Mouse (Mus musculus) left cerebral cortex, adult 9 months (tissue): ENCODE measurements around the gene Lhx1.
A peak's percentile ranks its signal among the peaks of the same experiment; 100 is the strongest.

Experiments used
- DNase-seq, 2 experiments: peaks; one replicate each; pipeline ENCODE4 v3.0.0; 2022; ENCODE audit warnings: low spot score in 2 of 2

Lhx1 gene

GRCm38 (mm10) chr11:84526451-84526850, 1.1 kb upstream of the Lhx1 start:
- no peak for DNase-seq

DNA sequence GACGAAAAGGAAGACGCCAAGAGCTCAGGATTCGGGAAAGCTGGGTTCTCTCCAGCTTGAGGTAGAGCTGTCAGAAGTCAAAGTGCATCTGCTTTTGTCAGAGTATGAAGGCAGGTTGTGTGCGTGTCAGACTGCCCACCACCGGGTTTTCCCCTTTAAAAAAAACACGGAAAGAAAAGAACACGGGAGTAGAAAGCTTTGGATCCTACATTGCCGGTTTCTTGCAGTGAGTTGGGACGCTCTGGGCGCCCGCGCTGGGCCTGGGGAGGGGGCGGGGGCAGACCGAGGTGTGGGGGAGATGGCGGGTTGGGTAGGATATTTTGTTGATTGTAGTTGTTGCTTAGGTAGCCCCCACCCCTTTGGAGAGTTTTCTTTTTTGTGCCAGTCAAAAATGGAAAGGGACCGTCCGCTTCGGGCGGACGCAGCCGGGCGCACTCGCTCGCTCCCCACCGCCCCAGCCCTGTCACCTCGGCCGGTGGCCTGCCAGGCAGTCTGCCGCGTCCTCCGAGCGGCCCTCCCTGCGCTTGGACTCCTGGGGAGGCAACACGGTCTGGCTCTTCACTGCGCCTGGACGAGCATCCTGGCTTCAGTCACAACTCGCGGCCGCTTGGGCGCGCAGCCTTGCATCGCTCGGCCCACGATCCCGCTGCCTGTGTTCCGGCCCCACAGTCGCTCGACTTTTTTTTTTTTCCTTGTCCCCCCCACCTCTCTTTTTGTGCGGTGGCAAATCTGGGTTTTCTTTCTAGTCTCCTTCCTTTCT, 644 bp downstream of the Lhx1 start:
- no peak for DNase-seq

DNA sequence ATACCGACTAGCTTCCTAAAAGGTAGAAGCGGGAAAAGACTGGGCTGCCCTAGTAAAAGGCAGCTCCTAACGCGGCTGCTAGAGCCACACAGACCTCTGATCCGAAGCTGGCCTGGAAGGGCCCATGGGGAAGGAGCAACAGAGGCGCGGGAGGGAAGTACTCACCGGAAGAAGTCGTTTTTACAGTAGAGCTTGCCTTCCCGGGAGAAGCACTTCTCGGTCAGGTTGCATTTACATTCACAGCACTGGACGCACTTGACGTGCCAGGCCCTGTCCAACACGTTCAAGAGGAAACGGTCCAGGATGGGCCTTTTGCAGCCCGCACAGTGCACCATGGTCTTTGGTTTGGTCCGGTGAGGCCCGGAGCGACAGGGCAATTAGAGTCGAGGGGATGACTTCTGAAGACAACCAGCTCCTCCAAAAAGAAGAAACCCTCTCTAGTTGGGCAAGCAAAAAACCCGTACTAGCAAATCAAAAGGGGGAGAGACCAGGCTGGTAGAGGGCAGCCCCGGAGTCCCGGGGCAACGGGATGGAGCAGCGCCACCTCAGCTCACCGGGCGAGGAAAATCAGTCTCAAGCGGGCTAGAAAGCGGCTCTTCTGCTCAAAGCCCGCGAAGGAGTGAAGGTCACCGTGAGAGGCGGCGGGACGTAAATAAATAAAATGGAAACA, 1.4 kb downstream of the Lhx1 start:
- no peak for DNase-seq

DNA sequence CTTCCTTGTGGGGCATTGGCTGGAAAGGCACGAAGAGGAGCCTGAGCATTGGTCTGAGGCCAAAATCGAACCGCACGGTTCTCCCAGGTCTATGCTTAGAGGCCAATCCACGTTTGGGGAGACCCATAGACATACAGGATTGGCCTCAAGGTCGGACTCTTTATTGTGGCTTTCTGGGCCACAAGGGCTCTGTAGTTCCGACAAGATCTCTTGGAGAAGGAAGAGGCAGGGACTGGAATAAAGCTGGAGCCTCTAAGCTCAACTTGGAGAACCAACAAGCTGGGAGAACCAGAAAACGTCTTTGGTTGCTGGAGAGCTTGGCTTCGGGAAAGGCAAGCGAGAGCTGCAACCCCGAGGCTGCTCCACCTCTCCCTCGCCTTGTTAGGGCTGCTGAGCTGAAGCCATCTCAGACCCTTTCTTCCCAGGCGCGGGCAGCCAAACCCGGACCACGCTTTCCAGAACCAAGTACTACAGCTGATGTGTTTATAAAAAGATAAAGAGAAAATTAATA, 2.0 kb downstream of the Lhx1 start:
- no peak for DNase-seq

GRCm38 (mm10) chr11:84522577-84523320, 2.6 kb downstream of the Lhx1 start:
- DNase-seq = no peak

- no peak for DNase-seq
Observed at GRCm38 (mm10) chr11:84521751-84522299, 3.5 kb downstream of the Lhx1 start.

GRCm38 (mm10) chr11:84521071-84521390, 4.3 kb downstream of the Lhx1 start:
- DNase-seq = no peak

GRCm38 (mm10) chr11:84520269-84521070, 4.9 kb downstream of the Lhx1 start:
- no peak for DNase-seq

DNA sequence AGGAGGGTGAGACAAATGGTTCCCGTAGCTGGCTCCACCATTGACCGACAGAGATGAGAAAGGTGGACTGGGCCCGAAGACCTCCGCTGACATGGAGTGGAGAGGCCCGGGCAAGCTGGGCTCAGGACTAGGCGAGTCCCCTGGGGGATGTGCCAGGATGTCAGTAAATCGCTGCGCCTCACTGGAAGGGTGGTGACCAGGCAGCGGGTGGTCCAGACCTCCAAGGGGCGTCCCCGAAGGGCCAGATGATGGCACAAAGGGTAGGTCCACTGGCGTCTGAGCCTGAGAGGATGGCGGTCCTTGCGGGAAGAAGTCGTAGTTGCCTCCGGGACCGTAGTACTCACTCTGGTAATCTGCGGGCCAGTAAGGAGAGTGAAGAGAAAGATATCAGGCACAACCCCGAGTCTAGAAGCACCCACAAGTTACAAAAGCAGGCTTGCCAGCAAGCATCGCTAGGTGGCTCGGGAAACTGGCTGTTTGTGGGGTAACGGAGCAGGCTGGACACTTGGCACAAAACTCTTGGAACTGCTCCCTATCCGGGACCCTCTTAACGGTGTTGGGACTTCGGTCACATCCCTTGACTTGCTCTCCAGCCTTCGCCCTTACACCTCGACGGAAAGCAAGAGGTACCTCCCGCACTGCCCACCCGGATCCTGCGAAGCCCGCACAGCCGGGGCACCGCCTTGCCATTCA, 5.6 kb downstream of the Lhx1 start:
- no peak for DNase-seq

DNA sequence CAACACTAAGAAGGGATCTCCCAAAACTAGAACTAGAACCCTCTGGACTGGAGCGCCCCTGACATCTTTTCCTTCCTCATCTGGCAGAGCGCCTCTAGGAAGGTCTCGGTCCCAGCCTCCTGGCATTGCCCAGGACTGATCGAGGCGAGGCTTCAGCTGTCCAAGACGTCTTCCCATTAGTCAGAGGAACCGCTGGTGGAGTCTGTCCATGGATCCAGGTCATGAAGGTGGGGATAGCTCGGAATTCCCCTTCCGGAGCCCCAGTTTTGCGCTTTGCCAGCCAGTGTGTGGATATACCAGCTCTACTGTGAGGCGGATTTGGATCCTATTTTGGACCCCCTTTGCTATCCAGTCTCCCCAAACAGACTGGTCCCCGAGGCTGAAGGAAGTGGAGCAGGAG, 6.3 kb downstream of the Lhx1 start:
- DNase-seq = no peak

- DNase-seq = no peak
Observed at GRCm38 (mm10) chr11:84518261-84518660, 7.1 kb downstream of the Lhx1 start.

GRCm38 (mm10) chr11:84517431-84517830, 7.9 kb downstream of the Lhx1 start:
- DNase-seq = no peak

DNA sequence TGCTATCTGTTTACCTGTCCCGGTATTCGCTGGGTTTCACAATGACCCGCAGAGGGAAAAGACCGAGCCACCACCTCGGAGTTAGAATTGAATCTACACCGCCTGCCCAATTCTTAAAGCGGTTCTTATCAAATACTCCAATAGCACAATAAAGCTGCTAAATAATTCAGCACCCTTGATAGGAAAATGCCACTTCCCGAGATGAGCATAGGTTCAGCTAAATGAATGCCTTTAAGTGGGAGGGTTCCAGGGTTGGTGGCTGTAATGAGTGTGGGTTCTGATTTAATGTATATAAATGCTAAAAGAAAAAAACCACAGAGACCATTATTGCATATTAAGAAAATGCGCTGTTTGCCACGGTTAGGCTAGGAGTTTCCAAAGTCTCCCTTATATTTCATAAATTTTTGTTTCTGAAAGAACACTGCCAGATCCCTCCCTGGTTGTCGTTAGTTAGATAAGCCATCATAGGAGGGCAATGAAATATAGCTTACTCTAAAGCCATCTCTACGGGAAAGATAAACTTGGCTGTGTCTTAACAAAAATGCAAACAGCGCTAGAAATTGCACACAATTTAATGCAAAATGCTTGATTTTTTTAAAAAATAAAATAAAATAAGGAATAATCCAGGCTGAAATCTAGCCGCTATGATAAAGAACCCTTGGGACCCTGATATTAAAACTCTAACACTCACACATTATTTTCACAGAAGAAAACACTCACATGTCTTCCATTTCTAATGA, 8.7 kb downstream of the Lhx1 start:
- no peak for DNase-seq

- peak; percentile 87 to 96 for DNase-seq
Observed at GRCm38 (mm10) chr11:84513171-84514116, 11.9 kb downstream of the Lhx1 start, which contains the start of gene Aatf. TSS of gene Aatf (minus strand) at chr11:84513522.

DNA sequence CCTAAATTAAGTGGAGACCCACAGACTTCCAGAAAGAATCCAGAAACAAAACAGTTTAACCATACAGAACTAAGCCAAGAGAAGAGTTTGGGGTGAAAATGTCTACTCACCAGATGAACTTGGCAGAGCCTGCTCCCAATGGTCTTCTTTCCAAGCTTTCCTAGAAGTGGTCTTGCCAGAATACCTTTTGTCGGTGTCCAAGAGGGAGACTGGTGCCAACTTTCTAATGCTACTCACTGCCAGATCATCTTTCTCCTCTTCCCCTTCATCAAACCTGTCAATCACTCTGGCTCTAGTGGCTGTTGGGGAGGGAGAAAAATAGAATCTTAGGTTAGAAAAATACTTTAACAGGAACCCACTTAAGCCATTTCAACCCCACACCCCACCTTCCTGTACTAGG, 13.3 kb downstream of the Lhx1 start:
- no peak for DNase-seq

GRCm38 (mm10) chr11:84504296-84504695, 21.0 kb downstream of the Lhx1 start:
- DNase-seq = no peak

GRCm38 (mm10) chr11:84497944-84498343, 27.4 kb downstream of the Lhx1 start:
- DNase-seq = no peak

GRCm38 (mm10) chr11:84496901-84497300, 28.4 kb downstream of the Lhx1 start:
- DNase-seq = no peak

GRCm38 (mm10) chr11:84495774-84496173, 29.6 kb downstream of the Lhx1 start:
- no peak for DNase-seq
